ENCODE assay signal across 8 mouse cellular contexts in the genomic region with DNA sequence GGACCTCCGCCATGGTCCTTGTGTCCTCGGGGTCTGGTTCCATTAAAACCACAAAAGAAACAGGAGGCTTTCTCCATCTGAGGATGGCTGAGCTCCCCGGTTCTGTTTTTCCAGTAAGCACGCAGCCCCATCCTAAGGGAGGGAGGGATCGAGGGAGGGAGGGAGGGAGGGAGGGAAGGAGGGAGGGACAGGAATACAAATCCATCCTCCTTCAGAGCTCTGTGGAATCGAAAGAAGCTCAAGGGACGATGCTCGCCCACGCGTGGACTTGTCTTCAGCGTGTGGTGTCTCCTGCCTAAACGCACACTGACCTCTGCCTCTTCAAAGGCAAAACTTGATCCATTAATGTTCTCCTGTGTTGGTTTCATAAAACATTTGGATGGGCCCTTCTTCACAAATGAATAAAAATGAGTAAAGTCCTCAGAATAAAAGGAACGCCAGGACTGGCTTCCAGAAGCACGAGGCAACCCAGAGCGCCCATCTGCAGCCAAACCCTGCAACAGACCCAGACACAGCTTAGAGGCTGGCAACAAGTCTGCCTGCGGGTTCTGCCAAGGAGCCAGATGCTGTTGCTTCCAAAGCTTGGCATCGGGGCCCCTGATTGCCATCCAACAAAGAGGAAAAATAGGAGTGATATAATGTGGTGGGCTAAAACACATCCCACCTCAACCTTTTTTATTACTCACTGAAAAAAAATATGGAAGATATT.
DNase-seq lines count a peak whose midpoint lies in the region.

No protein-coding gene starts in this region.

- peak; percentile 62 for DNase-seq in heart, adult 11 months
- DNase-seq in heart, adult 9 months (ENCODE audit: low spot score in 2 of 2): no peak
- DNase-seq in cerebellum, postnatal 4 days (ENCODE audit: low spot score in 2 of 2): peak; percentile 46 to 80
- DNase-seq in layer of hippocampus, adult 9-10 months (ENCODE audit: low spot score): peak; percentile 83
- peak; percentile 72 for DNase-seq in right cerebral cortex, postnatal 14 days
- DNase-seq in ovary, postnatal 14 days (ENCODE audit: low spot score): no peak
- DNase-seq in ovary, postnatal 10 days (ENCODE audit: low spot score): no peak
- no peak for DNase-seq in Muller cell, postnatal 12 days (ENCODE audit: inconsistent ontology term)

Comparison
In these comparisons a context has a peak if more than half of its experiments do, and no peak if none do; other contexts are left out.
1. DNase-seq: peak in heart, adult 11 months (single experiment), cerebellum, postnatal 4 days (2 of 2), layer of hippocampus, adult 9-10 months (single experiment) and right cerebral cortex, postnatal 14 days (single experiment); none in heart, adult 9 months (0 of 2), ovary, postnatal 14 days (single experiment), ovary, postnatal 10 days (single experiment) and Muller cell, postnatal 12 days (single experiment).